Mouse (Mus musculus) ES-Bruce4 (cell line): ENCODE measurements around the gene Bicd2.

ENCODE experiments used
- CTCF ChIP-seq: IDR thresholded peaks from one replicate; pipeline ENCODE4 v1.8.1; 2011; ENCODE audit warnings: low read depth, low read length
- EP300 ChIP-seq: IDR thresholded peaks from 2 replicates; pipeline ENCODE4 v1.6.1; 2011; ENCODE audit warnings: low read depth, low read length; ENCODE audit not compliant: insufficient read depth
- POLR2A ChIP-seq: IDR thresholded peaks from one replicate; pipeline ENCODE4 v1.8.1; 2011; ENCODE audit warnings: low read length; ENCODE audit not compliant: insufficient read depth

DNA sequence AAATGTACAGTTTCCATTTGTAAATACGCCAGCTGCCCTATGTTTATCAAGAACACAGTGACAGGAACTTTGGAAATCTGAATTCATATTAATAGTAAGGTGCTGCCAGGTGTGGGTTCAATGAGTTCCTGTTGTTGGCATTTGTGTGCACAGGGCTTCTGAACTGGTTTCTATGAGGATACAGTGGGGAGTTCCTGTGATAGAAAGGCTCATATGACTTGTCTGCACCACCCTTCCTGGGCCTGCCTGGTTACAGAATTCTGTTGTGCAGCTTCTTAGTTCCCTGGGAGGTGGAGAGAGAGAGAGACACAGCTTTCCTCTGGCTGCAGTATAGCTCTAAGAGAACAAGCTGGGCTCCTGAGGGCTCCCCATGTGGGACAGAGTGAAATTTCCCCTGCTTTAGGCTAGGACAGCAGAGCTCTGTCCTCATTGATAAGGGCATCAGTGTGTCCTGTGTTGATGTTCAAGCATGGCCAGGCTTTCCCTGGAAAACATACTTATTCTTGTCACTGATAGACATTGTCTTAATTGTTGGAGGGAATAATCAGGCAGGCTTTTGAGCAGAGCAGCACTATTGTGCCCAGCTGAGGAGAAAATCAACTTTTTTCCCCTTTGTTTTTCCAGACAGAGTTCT is 86.8 kb downstream of the Bicd2 start:
- TF ChIP-seq POLR2A (no peak), CTCF (no peak), EP300 (no peak)
